Mouse (Mus musculus) kidney, adult 2 months (tissue): ENCODE measurements around the gene Zyx. TPM values are rescaled to one million over a fixed set of nuclear protein-coding genes. Genes with fewer than 3 reads are reported as not detected.

Source experiments
- DNase-seq: peaks from one replicate; pipeline ENCODE4 v3.0.0; 2021
- H3K27ac ChIP-seq: fragments of 200-500 bp; 2 replicates; pipeline ENCODE4 v1.5.1; 2012; ENCODE audit warnings: low read depth, low read length, control low read depth, inconsistent platforms; ENCODE audit not compliant: insufficient read depth
- H3K27me3 ChIP-seq: fragments of 200-500 bp; replicated peaks from 2 replicates; pipeline ENCODE4 v1.6.1; 2012; ENCODE audit warnings: mild to moderate bottlenecking, moderate library complexity, low read length, inconsistent platforms; ENCODE audit not compliant: control insufficient read depth, insufficient read depth
- H3K36me3 ChIP-seq: fragments of 200-500 bp; 2 replicates; pipeline ENCODE4 v1.6.1; 2012; ENCODE audit warnings: mild to moderate bottlenecking, moderate library complexity, low read length, inconsistent platforms; ENCODE audit not compliant: control insufficient read depth, insufficient read depth
- H3K4me1 ChIP-seq: fragments of 200-500 bp; 2 replicates; pipeline ENCODE4 v1.6.1; 2011; ENCODE audit warnings: low read length; ENCODE audit not compliant: control insufficient read depth, insufficient read depth
- H3K4me3 ChIP-seq: fragments of 200-500 bp; 2 replicates; pipeline ENCODE4 v1.5.1; 2011; ENCODE audit warnings: mild to moderate bottlenecking, low read depth, low read length, control low read depth; ENCODE audit not compliant: insufficient read depth
- CTCF ChIP-seq: fragments of 200-500 bp; conservative IDR thresholded peaks from 2 replicates; pipeline ENCODE4 v1.5.1; 2011; ENCODE audit warnings: low read depth, mild to moderate bottlenecking, control low read depth, low read length, moderate library complexity, mixed read lengths; ENCODE audit not compliant: insufficient read depth, insufficient read length
- POLR2A ChIP-seq: fragments of 200-500 bp; IDR thresholded peaks from one replicate; pipeline ENCODE4 v1.6.1; 2011; ENCODE audit warnings: low read depth, low read length, control low read depth
- WGBS: fragments of 180-500 bp; shearing (Covaris S2); methylation state at CpG from one replicate; pipeline ENCODE4 v1.1.7; 2018; 5-methylcytosine and 5-hydroxymethylcytosine counted together
- polyA plus RNA-seq: library from polyadenylated mRNA; depleted of rRNA; stranded (reverse); fragments of >200 nt; gene quantifications from 2 replicates; pipeline ENCODE4 v1.2.3, GENCODE M21; 2012

Zyx gene
- polyA plus RNA-seq, 1 experiment, result 90.0 TPM

GRCm38 (mm10) chr6:42339981-42340380, 9.4 kb upstream of the Zyx start:
- DNase-seq, result no peak
- H3K4me3 ChIP-seq, result no peak overlapping the region
- no peaks in the 10 kb centered on the region for H3K36me3 ChIP-seq
- no peaks in the 10 kb centered on the region for H3K27me3 ChIP-seq
- H3K27ac ChIP-seq, result no peak overlapping the region
- H3K4me1 ChIP-seq, result no peaks in the 10 kb centered on the region
- TF ChIP-seq POLR2A (no peak), CTCF (no peak)
- 60% methylated on average over 5 of the region's 5 CpGs for WGBS

- Histone ChIP-seq H3K27ac (no peak overlapping the region), H3K4me3 (no peak overlapping the region), H3K4me1 (no peaks in the 10 kb centered on the region), H3K27me3 (no peaks in the 10 kb centered on the region), H3K36me3 (no peaks in the 10 kb centered on the region)
- no peak for DNase-seq
- 68% methylated on average over 1 of the region's 1 CpGs for WGBS
- TF ChIP-seq POLR2A (no peak), CTCF (no peak)
Measured at GRCm38 (mm10) chr6:42342171-42342570, 7.3 kb upstream of the Zyx start.

- no peak overlapping the region for H3K27ac ChIP-seq
- H3K27me3 ChIP-seq, result no peaks in the 10 kb centered on the region
- H3K4me1 ChIP-seq, result no peaks in the 10 kb centered on the region; the same call in 1 of the 2 replicates
- H3K4me3 ChIP-seq, result no peak overlapping the region
- no peak for DNase-seq
- 77% methylated on average over 9 of the region's 9 CpGs for WGBS
- H3K36me3 ChIP-seq, result no peaks in the 10 kb centered on the region
- TF ChIP-seq POLR2A, result no peak
- no peak for TF ChIP-seq CTCF
Measured at GRCm38 (mm10) chr6:42343361-42344120, 5.9 kb upstream of the Zyx start.

- no peaks in the 10 kb centered on the region; the same call in 1 of the 2 replicates for H3K4me1 ChIP-seq
- no peak for DNase-seq
- no peaks in the 10 kb centered on the region for H3K27me3 ChIP-seq
- 85% methylated on average over 1 of the region's 1 CpGs for WGBS
- H3K36me3 ChIP-seq, result no peaks in the 10 kb centered on the region
- no peak overlapping the region for H3K27ac ChIP-seq
- TF ChIP-seq CTCF (no peak), POLR2A (no peak)
- no peak overlapping the region for H3K4me3 ChIP-seq
Measured at GRCm38 (mm10) chr6:42344255-42344654, 5.2 kb upstream of the Zyx start.

- no peaks in the 10 kb centered on the region for H3K27me3 ChIP-seq
- no peaks in the 10 kb centered on the region; the same call in 1 of the 2 replicates for H3K36me3 ChIP-seq
- DNase-seq, result no peak
- H3K4me1 ChIP-seq, result peaks cover 17% of the 10 kb centered on the region
- TF ChIP-seq POLR2A, result no peak
- no peak for TF ChIP-seq CTCF
- H3K4me3 ChIP-seq, result no peak overlapping the region
- H3K27ac ChIP-seq, result no peak overlapping the region
- 33% methylated on average over 12 of the region's 12 CpGs for WGBS
Measured at GRCm38 (mm10) chr6:42348281-42349005, 987 bp upstream of the Zyx start.

GRCm38 (mm10) chr6:42349006-42349425, 414 bp upstream of the Zyx start:
- H3K27ac ChIP-seq, result peak overlapping the region; percentile 83
- DNase-seq, result no peak
- H3K4me3 ChIP-seq, result peak overlapping the region; percentile 71
- H3K4me1 ChIP-seq, result peaks cover 19% of the 10 kb centered on the region
- no peaks in the 10 kb centered on the region for H3K27me3 ChIP-seq
- WGBS, result 2% methylated on average over 11 of the region's 11 CpGs
- no peaks in the 10 kb centered on the region; the same call in 1 of the 2 replicates for H3K36me3 ChIP-seq
- peak; percentile 58 for TF ChIP-seq CTCF
- TF ChIP-seq POLR2A, result no peak
